29 mouse cellular contexts compared by ENCODE assay signal in genomic region chr4:136997723-136998345, GRCm38 (mm10). TPM values are rescaled to one million over a fixed set of nuclear protein-coding genes. Genes with fewer than 3 reads are reported as not detected.
DNase-seq lines count a peak whose midpoint lies in the region; ATAC-seq lines count a peak whose summit lies in the region.
"Had no signal": no experiment of that assay in that cellular context is flagged by ENCODE, and none has a peak within 500 bp of the region (broad histone marks: within the 10 kb centered on the region; RNA-seq: fewer than 3 reads in every experiment).

No protein-coding gene starts in this region.

- H3K9ac ChIP-seq in heart, embryonic 11.5 days (ENCODE audit: low read depth, low read length): no peak overlapping the region
- H3K9ac ChIP-seq: forebrain, embryonic 15.5 days; hindbrain, embryonic 14.5 days; liver, postnatal 0 days; midbrain, embryonic 15.5 days; neural tube, embryonic 15.5 days; stomach, embryonic 15.5 days had no signal

- no peak for ATAC-seq in megakaryocyte progenitor cell, adult 5-6 weeks (replicated peaks; ENCODE audit: poor library complexity)
- no peak for ATAC-seq in heart, embryonic 11.5 days (replicated peaks; ENCODE audit: insufficient number of reproducible peaks, low FRiP score, low TSS enrichment)
- ATAC-seq: forebrain, embryonic 15.5 days; liver, postnatal 0 days; midbrain, embryonic 15.5 days had no signal

- no peaks in the 10 kb centered on the region for H3K9me3 ChIP-seq in heart, embryonic 11.5 days (replicated peaks; ENCODE audit: control insufficient read depth, low read length)
- H3K9me3 ChIP-seq: forebrain, embryonic 15.5 days; heart, embryonic 10.5 days; limb, embryonic 10.5 days; megakaryocyte, embryonic 14.5 days; midbrain, embryonic 15.5 days; neural tube, embryonic 15.5 days; stomach, embryonic 15.5 days had no signal

- H3K27me3 ChIP-seq in heart, embryonic 11.5 days (ENCODE audit: control insufficient read depth, insufficient read depth, low read length): no peaks in the 10 kb centered on the region
- H3K27me3 ChIP-seq: forebrain, embryonic 15.5 days; megakaryocyte, embryonic 14.5 days; midbrain, embryonic 15.5 days; neural tube, embryonic 15.5 days; stomach, embryonic 15.5 days had no signal

- H3K36me3 ChIP-seq in heart, embryonic 11.5 days (ENCODE audit: control insufficient read depth, insufficient read depth, low read length): peaks cover 14% of the 10 kb centered on the region

- no peak overlapping the region for H3K4me3 ChIP-seq in heart, embryonic 11.5 days (ENCODE audit: low read depth, low read length)
- H3K4me3 ChIP-seq: forebrain, embryonic 15.5 days; heart, embryonic 10.5 days; limb, embryonic 10.5 days; megakaryocyte, embryonic 14.5 days; midbrain, embryonic 15.5 days; neural tube, embryonic 15.5 days; stomach, embryonic 15.5 days had no signal

- H3K4me1 ChIP-seq in heart, embryonic 11.5 days (ENCODE audit: control insufficient read depth, insufficient read depth, low read length): no peaks in the 10 kb centered on the region
- H3K4me1 ChIP-seq: stomach, embryonic 15.5 days had no signal

- DNase-seq in left cerebral cortex, adult 18-20 months (ENCODE audit: low spot score in 2 of 2): peak; percentile 15 to 48
- DNase-seq in left cerebral cortex, postnatal 10 days (ENCODE audit: extremely low spot score in 1 of 2, low spot score in 2 of 2): no peak
- DNase-seq in 3T3-L1 (ENCODE audit: low read depth, low spot score): peak; percentile 31
- DNase-seq in cerebellum, adult 11 months: peak; percentile 82
- DNase-seq in cerebellum, postnatal 10 days: peak; percentile 80 to 87
- no peak for DNase-seq in MN1 (ENCODE audit: low spot score)
- DNase-seq: adrenal gland, adult 2 months; B cell, adult 2 months; embryo, embryonic 11 days; gastrocnemius, postnatal 25 days; heart, postnatal 10 days; kidney, adult 11 months; layer of hippocampus, postnatal 36 days; liver, postnatal 0 days; lung, postnatal 10 days; thymus, adult 18-20 months; thymus, postnatal 4 days had no signal

- no peak overlapping the region for H3K4me2 ChIP-seq in heart, embryonic 11.5 days
- H3K4me2 ChIP-seq: forebrain, embryonic 15.5 days; hindbrain, embryonic 14.5 days; midbrain, embryonic 15.5 days; neural tube, embryonic 15.5 days; stomach, embryonic 15.5 days had no signal

- WGBS in heart, embryonic 11.5 days (ENCODE audit: insufficient replicate concordance): 91% methylated on average over 12 of the region's 12 CpGs

- intact Hi-C loops in left cerebral cortex, postnatal 10 days (cut with DNase I): no loop called here

- no peak overlapping the region for H3K27ac ChIP-seq in heart, embryonic 11.5 days (ENCODE audit: low read depth, low read length)
- H3K27ac ChIP-seq: forebrain, embryonic 15.5 days; heart, embryonic 10.5 days; hindbrain, embryonic 14.5 days; kidney, postnatal 0 days; limb, embryonic 10.5 days; neural tube, embryonic 15.5 days; stomach, embryonic 15.5 days had no signal

RNA-seq across cellular contexts. Expression of gene Epha8, which starts 41.2 kb away (rescaled TPM):
- 1 to 10 TPM; 3.1 to 4.2 TPM for total RNA-seq in left cerebral cortex, adult 18-20 months (2021)
- total RNA-seq in left cerebral cortex, postnatal 10 days (2021): 10 to 100 TPM; 13.5 to 15.0 TPM
- not detected in 2 replicates for total RNA-seq in megakaryocyte progenitor cell, adult 5-6 weeks (2015)
- total RNA-seq in megakaryocyte progenitor cell, adult 5-6 weeks (2017): not detected in 2 replicates
- polyA plus RNA-seq in heart, embryonic 11.5 days (2014; fragmentation: Nextera tagmentation; extraction: Ambion mirVana): 0.24 TPM in 1 of 2 replicates, not detected in the other
- total RNA-seq: gastrocnemius, postnatal 25 days; heart, postnatal 10 days; liver, adult 2 months had no signal
- polyA plus RNA-seq: liver, adult 2 months had no signal

RNA-seq across cellular contexts. Expression of gene Zbtb40, which starts 50.8 kb away (rescaled TPM):
- 10 to 100 TPM; 13.1 to 14.0 TPM for total RNA-seq in left cerebral cortex, adult 18-20 months (2021)
- total RNA-seq in left cerebral cortex, postnatal 10 days (2021): 1 to 10 TPM; 6.6 to 7.2 TPM
- total RNA-seq in megakaryocyte progenitor cell, adult 5-6 weeks (2015): 4.8 and 5.1 TPM in 2 replicates
- total RNA-seq in megakaryocyte progenitor cell, adult 5-6 weeks (2017): 5.0 and 7.1 TPM in 2 replicates
- 3.5 and 3.7 TPM in 2 replicates for polyA plus RNA-seq in heart, embryonic 11.5 days (2014; fragmentation: Nextera tagmentation; extraction: Ambion mirVana)

Comparison
In these comparisons a context has a peak if more than half of its experiments do, and no peak if none do; other contexts are left out.
1. DNase-seq: peak in left cerebral cortex, adult 18-20 months (2 of 2), 3T3-L1 (single experiment), cerebellum, adult 11 months (single experiment) and cerebellum, postnatal 10 days (2 of 2); none in left cerebral cortex, postnatal 10 days (0 of 2) and MN1 (single experiment).
2. RNA of gene Epha8, which starts 41.2 kb away (total RNA-seq): 13.5 to 15.0 TPM in left cerebral cortex, postnatal 10 days and 3.1 to 4.2 TPM in left cerebral cortex, adult 18-20 months; not detected in megakaryocyte progenitor cell, adult 5-6 weeks; every median in the first group is over 4 times any median in the second.